Mouse (Mus musculus): ENCODE results near the gene Hspbp1.
A peak's percentile ranks its signal among the peaks of the same experiment; 100 is the strongest.

Hspbp1 gene

GRCm38 (mm10) chr7:4629586-4629985 is 55.3 kb downstream of the Hspbp1 start:
- no peak for DNase-seq

- no peak for DNase-seq
Observed at GRCm38 (mm10) chr7:4625928-4626327, 58.9 kb downstream of the Hspbp1 start.

GRCm38 (mm10) chr7:4624343-4624742 is 60.5 kb downstream of the Hspbp1 start:
- DNase-seq, result peak; percentile 37

- peak; percentile 67 for DNase-seq
Observed at GRCm38 (mm10) chr7:4623544-4624189, 61.2 kb downstream of the Hspbp1 start.

GRCm38 (mm10) chr7:4619979-4620378 is 64.9 kb downstream of the Hspbp1 start:
- DNase-seq, result peak; percentile 29

GRCm38 (mm10) chr7:4613740-4614403 is 71.0 kb downstream of the Hspbp1 start:
- DNase-seq, result peak; percentile 42

- no peak for DNase-seq
Observed at GRCm38 (mm10) chr7:4612956-4613355, 71.9 kb downstream of the Hspbp1 start.

GRCm38 (mm10) chr7:4612386-4612785 is 72.5 kb downstream of the Hspbp1 start:
- DNase-seq, result no peak

- DNase-seq, result no peak
Observed at GRCm38 (mm10) chr7:4611921-4612341, 72.9 kb downstream of the Hspbp1 start.

- no peak for DNase-seq
Observed at GRCm38 (mm10) chr7:4611511-4611910, 73.4 kb downstream of the Hspbp1 start.
